37 mouse cellular contexts compared by ENCODE assay signal in genomic region chr6:83080210-83080609, GRCm38 (mm10). TPM values are rescaled to one million over a fixed set of nuclear protein-coding genes. Genes with fewer than 3 reads are reported as not detected.
"Had no signal": no experiment of that assay in that cellular context is flagged by ENCODE, and none has a peak within 500 bp of the region (broad histone marks: within the 10 kb centered on the region; RNA-seq: fewer than 3 reads in every experiment).

No protein-coding gene starts in this region.

- H3K9me3 ChIP-seq: heart, embryonic 13.5 days; heart, embryonic 15.5 days; hindbrain, embryonic 15.5 days; limb, embryonic 13.5 days; limb, embryonic 15.5 days; liver, embryonic 13.5 days had no signal

- DNase-seq: gastrocnemius, postnatal 14 days; gastrocnemius, postnatal 36 days; heart, adult 11 months; heart, adult 2 months; heart, postnatal 14 days; heart, postnatal 36 days; kidney, adult 11 months; kidney, adult 2 months; kidney, adult 9 months; kidney, postnatal 14 days; kidney, postnatal 36 days; layer of hippocampus, adult 9-11 months; layer of hippocampus, postnatal 36 days; left cerebral cortex, postnatal 4 days; liver, embryonic 13.5 days had no signal

- ATAC-seq: hindbrain, postnatal 0 days; intestine, embryonic 16.5 days had no signal

- H3K27ac ChIP-seq: heart, adult 2 months; heart, embryonic 13.5 days; heart, embryonic 15.5 days; hindbrain, embryonic 15.5 days; hindbrain, postnatal 0 days; limb, embryonic 13.5 days; limb, embryonic 15.5 days; liver, embryonic 13.5 days had no signal

- H3K4me2 ChIP-seq: heart, embryonic 11.5 days; heart, embryonic 15.5 days; limb, embryonic 15.5 days had no signal

- H3K9ac ChIP-seq: heart, embryonic 13.5 days; heart, embryonic 15.5 days; hindbrain, embryonic 15.5 days; limb, embryonic 13.5 days; limb, embryonic 15.5 days had no signal

- H3K4me3 ChIP-seq: heart, adult 2 months; heart, embryonic 13.5 days; heart, embryonic 15.5 days; hindbrain, embryonic 15.5 days; limb, embryonic 15.5 days had no signal

RNA-seq across cellular contexts. Expression of gene Lbx2, which starts 6.0 kb away (rescaled TPM):
- total RNA-seq: hematopoietic stem cell, adult 5-6 weeks; hindbrain, postnatal 0 days; layer of hippocampus, adult 18-20 months; layer of hippocampus, postnatal 14 days; left cerebral cortex, adult 18-20 months; left cerebral cortex, postnatal 4 days had no signal
- polyA plus RNA-seq: heart, embryonic 13.5 days; hindbrain, embryonic 11.5 days; hindbrain, embryonic 15.5 days; hindbrain, postnatal 0 days had no signal

RNA-seq across cellular contexts. Expression of gene Tlx2, which starts 10.1 kb away (rescaled TPM):
- total RNA-seq: gastrocnemius, adult 18-20 months; gastrocnemius, adult 8-10 months; gastrocnemius, postnatal 14 days; gastrocnemius, postnatal 36 days; heart, adult 2 months; heart, postnatal 14 days; heart, postnatal 36 days; hematopoietic stem cell, adult 5-6 weeks; hindbrain, postnatal 0 days; layer of hippocampus, adult 18-20 months; layer of hippocampus, adult 8-10 months; layer of hippocampus, postnatal 14 days; layer of hippocampus, postnatal 36 days; left cerebral cortex, adult 18-20 months; left cerebral cortex, adult 8-10 months; left cerebral cortex, postnatal 10 days; left cerebral cortex, postnatal 25 days; left cerebral cortex, postnatal 4 days had no signal
- polyA plus RNA-seq: gonadal fat pad, adult 2 months; heart, embryonic 11.5 days; heart, postnatal 0 days; hindbrain, embryonic 15.5 days; hindbrain, postnatal 0 days; limb, embryonic 11.5 days; limb, embryonic 13.5 days; limb, embryonic 15.5 days; liver, embryonic 13.5 days had no signal
